Mouse (Mus musculus) liver, embryonic 13.5 days (tissue): Measurements from ENCODE around the gene Kcnq4. TPM values are rescaled to one million over a fixed set of nuclear protein-coding genes. Genes with fewer than 3 reads are reported as not detected.

ENCODE experiments used
- ATAC-seq: fragments of 200-750 bp; cut with Nextera tagmentation; 2 replicates; pipeline ENCODE4 v1.8.0; 2017; ENCODE audit warnings: low read depth, mild to moderate bottlenecking, moderate number of reproducible peaks, moderate library complexity
- DNase-seq: peaks from one replicate; pipeline ENCODE4 v3.0.0; 2022
- H3K27ac ChIP-seq: fragments of 300-500 bp; sonication (generic); 2 replicates; pipeline ENCODE4 v1.5.1; 2015; ENCODE audit warnings: moderate library complexity, mild to moderate bottlenecking, inconsistent platforms
- H3K27me3 ChIP-seq: fragments of 300-500 bp; sonication (generic); 2 replicates; pipeline ENCODE4 v1.6.1; 2015; ENCODE audit warnings: mild to moderate bottlenecking, inconsistent platforms
- H3K36me3 ChIP-seq: fragments of 300-500 bp; sonication (generic); 2 replicates; pipeline ENCODE4 v1.6.1; 2015; ENCODE audit warnings: mild to moderate bottlenecking, inconsistent platforms
- H3K4me1 ChIP-seq: fragments of 300-500 bp; sonication (generic); replicated peaks from 2 replicates; pipeline ENCODE4 v1.6.1; 2015; ENCODE audit warnings: inconsistent platforms
- H3K4me2 ChIP-seq: fragments of 300-500 bp; sonication (generic); 2 replicates; pipeline ENCODE4 v1.6.1; 2015; ENCODE audit warnings: inconsistent platforms, mild to moderate bottlenecking, moderate library complexity
- H3K4me3 ChIP-seq: fragments of 300-500 bp; sonication (generic); replicated peaks from 2 replicates; pipeline ENCODE4 v1.5.1; 2015; ENCODE audit warnings: mild to moderate bottlenecking, inconsistent platforms
- H3K9ac ChIP-seq: fragments of 300-500 bp; sonication (generic); 2 replicates; pipeline ENCODE4 v1.6.1; 2015; ENCODE audit warnings: mild to moderate bottlenecking, inconsistent platforms
- H3K9me3 ChIP-seq: fragments of 300-500 bp; sonication (generic); replicated peaks from 2 replicates; pipeline ENCODE4 v1.6.1; 2016; ENCODE audit warnings: inconsistent platforms
- WGBS: fragments of 180-500 bp; shearing (Covaris S2); methylation state at CpG from one replicate; pipeline ENCODE4 v1.1.7; 2015; ENCODE audit not compliant: insufficient replicate concordance; 5-methylcytosine and 5-hydroxymethylcytosine counted together
- microRNA counts: library from miRNA; unstranded; fragments of <30 nt; microRNA quantifications from one replicate; lab custom pipeline; 2016
- microRNA-seq: library from miRNA; unstranded; fragments of <30 nt; microRNA quantifications from one replicate; pipeline ENCODE4, GENCODE M21; 2016
- polyA plus RNA-seq: library from polyadenylated mRNA; unstranded; fragments of >200 nt; fragmentation: Nextera tagmentation; extraction: Ambion mirVana; gene quantifications from 2 replicates; pipeline ENCODE4 v1.2.1, GENCODE M21; 2015

Kcnq4 gene
- polyA plus RNA-seq, 1 experiment from 2014 or later, result 0.10 TPM

GRCm38 (mm10) chr4:120650208-120650592 is 98.2 kb downstream of the Kcnq4 start:
- H3K4me2 ChIP-seq, result peak overlapping the region; percentile 97
- peaks cover 52% of the 10 kb centered on the region for H3K27me3 ChIP-seq
- H3K27ac ChIP-seq, result no peak overlapping the region
- DNase-seq, result no peak
- H3K9ac ChIP-seq, result peak overlapping the region; percentile 82
- H3K4me1 ChIP-seq, result peaks cover 39% of the 10 kb centered on the region
- WGBS, result 23% methylated on average over 7 of the region's 7 CpGs
- no peaks in the 10 kb centered on the region for H3K9me3 ChIP-seq
- H3K36me3 ChIP-seq, result no peaks in the 10 kb centered on the region
- H3K4me3 ChIP-seq, result peak overlapping the region; percentile 66
- no peak for ATAC-seq

GRCm38 (mm10) chr4:120649369-120650207 is 98.8 kb downstream of the Kcnq4 start:
- peaks cover 52% of the 10 kb centered on the region for H3K27me3 ChIP-seq
- peak overlapping the region; percentile 66 for H3K4me3 ChIP-seq
- ATAC-seq (peak; percentile 95), DNase-seq (peak; percentile 65)
- H3K9ac ChIP-seq, result peak overlapping the region; percentile 82
- peak overlapping the region; percentile 97 for H3K4me2 ChIP-seq
- H3K36me3 ChIP-seq, result no peaks in the 10 kb centered on the region
- H3K27ac ChIP-seq, result no peak overlapping the region; the same call in 1 of the 2 replicates
- H3K4me1 ChIP-seq, result peaks cover 33% of the 10 kb centered on the region
- no peaks in the 10 kb centered on the region for H3K9me3 ChIP-seq
- 3% methylated on average over 55 of the region's 55 CpGs for WGBS

MicroRNA genes within 50 kb of the gene (microRNA counts, 519-probe panel; counts per million panel counts)
- 1,765 counts per million, percentile 6 among the panel's probes with 10 or more counts for microRNA mmu-miR-30e (lab: Ali Mortazavi, UCI)

Small RNA genes lying within 50 kb of the gene (microRNA-seq; reads per million reads assigned to microRNA genes)
- gene Mir30c-1 (113 reads per million, percentile 52 among the genes with 10 or more reads in this experiment), gene Mir30e (not detected), gene Mir30f (not detected)

Other genes with a start within 250 kb of the Kcnq4 start
- not detected in 2 replicates for gene Slfnl1, start 216.4 kb downstream of the Kcnq4 start, polyA plus RNA-seq
- 50.2 and 58.5 TPM in 2 replicates for gene Ctps, start 178.3 kb downstream of the Kcnq4 start, polyA plus RNA-seq
- not detected in 2 replicates for gene Gm8439, start 159.9 kb downstream of the Kcnq4 start, polyA plus RNA-seq
- 124 and 128 TPM in 2 replicates for gene Cited4, start 82.0 kb downstream of the Kcnq4 start, polyA plus RNA-seq
- 54.1 and 60.4 TPM in 2 replicates for gene Nfyc, start 83.0 kb upstream of the Kcnq4 start, polyA plus RNA-seq
- 0.16 and 0.19 TPM in 2 replicates for gene Rims3, start 106.2 kb upstream of the Kcnq4 start, polyA plus RNA-seq
- 8.0 and 9.7 TPM in 2 replicates for gene Exo5, start 176.4 kb upstream of the Kcnq4 start, polyA plus RNA-seq
- gene Zfp69, start 203.1 kb upstream of the Kcnq4 start, polyA plus RNA-seq, result 1.8 and 2.0 TPM in 2 replicates